ENCODE assay signal across 8 mouse cellular contexts in genomic region chr1:134651851-134652398, GRCm38 (mm10). TPM values are rescaled to one million over a fixed set of nuclear protein-coding genes. Genes with fewer than 3 reads are reported as not detected.
A peak's percentile ranks its signal among the peaks of the same experiment; 100 is the strongest.
DNase-seq lines count a peak whose midpoint lies in the region; ATAC-seq and TF ChIP-seq lines count a peak whose summit lies in the region.

No protein-coding gene starts in this region.

- no peak overlapping the region for H3K4me2 ChIP-seq in hindbrain, embryonic 16.5 days (ENCODE audit: low read length)
- H3K4me2 ChIP-seq in midbrain, embryonic 13.5 days (replicated peaks), result no peak overlapping the region

- DNase-seq in left cerebral cortex, postnatal 4 days, result peak; percentile 58
- no peak for DNase-seq in left cerebral cortex, postnatal 10 days (ENCODE audit: extremely low spot score in 1 of 2, low spot score in 2 of 2)
- peak; percentile 62 to 66 for DNase-seq in cerebellum, adult 2 months
- DNase-seq in right cerebral cortex, postnatal 25 days, result no peak
- no peak for DNase-seq in gastrocnemius, postnatal 4 days (ENCODE audit: low spot score in 2 of 2)

- no peak for TF ChIP-seq POLR2A in cerebellum, adult 2 months (IDR thresholded peaks at IDR 0.05; ENCODE audit: borderline replicate concordance, insufficient read depth, low read length)

- H3K4me3 ChIP-seq in cerebellum, adult 2 months (replicated peaks; ENCODE audit: insufficient read depth, low read depth, low read length), result peak overlapping the region; percentile 25
- no peak overlapping the region for H3K4me3 ChIP-seq in hindbrain, embryonic 16.5 days (ENCODE audit: low read length)
- H3K4me3 ChIP-seq in midbrain, embryonic 13.5 days (replicated peaks), result no peak overlapping the region

- H3K27me3 ChIP-seq in cerebellum, adult 2 months (ENCODE audit: control insufficient read depth, insufficient read depth, low read length), result no peaks in the 10 kb centered on the region
- H3K27me3 ChIP-seq in hindbrain, embryonic 16.5 days (replicated peaks; ENCODE audit: control insufficient read depth, insufficient read depth, low read length), result peaks cover 14% of the 10 kb centered on the region
- peaks cover 53% of the 10 kb centered on the region for H3K27me3 ChIP-seq in midbrain, embryonic 13.5 days

- WGBS in cerebellum, adult 2 months, result 21% methylated on average over 4 of the region's 4 CpGs
- WGBS in hindbrain, embryonic 16.5 days, result 29% methylated on average over 4 of the region's 4 CpGs
- 26% methylated on average over 4 of the region's 4 CpGs for WGBS in midbrain, embryonic 13.5 days

- peak overlapping the region; percentile 55 for H3K27ac ChIP-seq in cerebellum, adult 2 months (ENCODE audit: insufficient read depth, low read length)
- peak overlapping the region; percentile 36 for H3K27ac ChIP-seq in hindbrain, embryonic 16.5 days (ENCODE audit: low read depth, low read length)
- H3K27ac ChIP-seq in midbrain, embryonic 13.5 days, result peak overlapping the region; percentile 39; the same call in 1 of the 2 replicates

- intact Hi-C loops in left cerebral cortex, postnatal 4 days (cut with DNase I), result no loop called here
- intact Hi-C loops in left cerebral cortex, postnatal 10 days (cut with DNase I), result no loop called here

- H3K4me1 ChIP-seq in cerebellum, adult 2 months (ENCODE audit: control insufficient read depth, insufficient read depth, low read length), result peaks cover 44% of the 10 kb centered on the region
- peaks cover 19% of the 10 kb centered on the region for H3K4me1 ChIP-seq in hindbrain, embryonic 16.5 days (ENCODE audit: control insufficient read depth, insufficient read depth, low read depth, low read length)
- peaks cover 38% of the 10 kb centered on the region for H3K4me1 ChIP-seq in midbrain, embryonic 13.5 days (replicated peaks)

- no peak for TF ChIP-seq CTCF in cerebellum, adult 2 months (IDR thresholded peaks at IDR 0.05; ENCODE audit: borderline replicate concordance, insufficient read depth, low read depth, low read length)

- no peak overlapping the region for H3K9ac ChIP-seq in hindbrain, embryonic 16.5 days (ENCODE audit: low read depth, low read length)
- H3K9ac ChIP-seq in midbrain, embryonic 13.5 days (replicated peaks), result peak overlapping the region; percentile 23; the same call in 1 of the 2 replicates

- no peaks in the 10 kb centered on the region for H3K9me3 ChIP-seq in hindbrain, embryonic 16.5 days (ENCODE audit: control insufficient read depth, low read length)
- no peaks in the 10 kb centered on the region for H3K9me3 ChIP-seq in midbrain, embryonic 13.5 days

- ATAC-seq in hindbrain, embryonic 16.5 days, result peak; percentile 58
- peak; percentile 68 for ATAC-seq in midbrain, embryonic 13.5 days
- ATAC-seq in megakaryocyte, adult 5-6 weeks (ENCODE audit: poor library complexity, severe bottlenecking), result no peak

- no peaks in the 10 kb centered on the region for H3K36me3 ChIP-seq in hindbrain, embryonic 16.5 days (ENCODE audit: control insufficient read depth, insufficient read depth, low read length)
- no peaks in the 10 kb centered on the region for H3K36me3 ChIP-seq in midbrain, embryonic 13.5 days

RNA-seq across cellular contexts. Expression of gene Syt2, which starts 5.4 kb away (rescaled TPM):
- total RNA-seq in left cerebral cortex, postnatal 4 days (2021), result 1 to 10 TPM; 2.2 to 3.9 TPM
- total RNA-seq in left cerebral cortex, postnatal 10 days (2021), result 10 to 100 TPM; 17.5 to 23.2 TPM
- 305 and 318 TPM in 2 replicates for polyA plus RNA-seq in cerebellum, adult 2 months (2012; rRNA removed)
- polyA plus RNA-seq in hindbrain, embryonic 16.5 days (2015; fragmentation: Nextera tagmentation; extraction: Ambion mirVana), result 11.9 and 14.9 TPM in 2 replicates
- 2.3 and 2.4 TPM in 2 replicates for polyA plus RNA-seq in midbrain, embryonic 13.5 days (2015; fragmentation: Nextera tagmentation; extraction: Ambion mirVana)
- total RNA-seq in megakaryocyte, adult 5-6 weeks (2015), result not detected in 2 replicates
- not detected in 2 replicates for total RNA-seq in megakaryocyte, adult 5-6 weeks (2017)
- total RNA-seq in gastrocnemius, postnatal 4 days (2021), result under 1 TPM in 1 of 2 experiments, not detected in 1; 0.08 TPM

Comparison
In these comparisons a context has a peak if more than half of its experiments do, and no peak if none do; other contexts are left out.
1. DNase-seq: peak in left cerebral cortex, postnatal 4 days (single experiment) and cerebellum, adult 2 months (2 of 2); none in left cerebral cortex, postnatal 10 days (0 of 2), right cerebral cortex, postnatal 25 days (single experiment) and gastrocnemius, postnatal 4 days (0 of 2).
2. Peak in every context shown above with its lines, with median percentiles within 50 percentile points of each other: H3K27ac ChIP-seq.